Mouse (Mus musculus) left cerebral cortex, postnatal 10 days (tissue): ENCODE measurements around the gene Ilk. TPM values are rescaled to one million over a fixed set of nuclear protein-coding genes. Genes with fewer than 3 reads are reported as not detected.
"Not testable (repeated sequence)": the region's sequence is repeated elsewhere in the genome, so short reads cannot be mapped to it uniquely, and the experiment has no call there.

ENCODE experiments used
- DNase-seq, 2 experiments: peaks; one replicate each; pipeline ENCODE4 v3.0.0; 2021 to 2022; ENCODE audit warnings: low spot score in 2 of 2, mixed read lengths in 1 of 2; ENCODE audit errors: extremely low spot score in 1 of 2
- intact Hi-C: fragments of 180-260 bp; cut with DNase I; formaldehyde crosslinking; loops from one replicate; pipeline ENCODE4 v1.15.1; 2025
- total RNA-seq, 2 experiments: library from RNA; stranded (reverse); gene quantifications; 2 replicates each; pipeline ENCODE4 v1.2.3; 2021

Ilk gene
- total RNA-seq, 2 experiments from 2014 or later = 97.7 to 117 TPM

GRCm38 (mm10) chr7:105740089-105740795 lies 3.9 kb downstream of the Ilk start:
- DNase-seq = no peak
- intact Hi-C loops = loop anchor here (10.0 kb wide), 1 partner anchor 185 kb away; the partner anchor contains the start of gene Smpd1

- no peak for DNase-seq
- intact Hi-C loops = loop anchor here (10.0 kb wide), 1 partner anchor 186 kb away; the partner anchor contains the start of gene Smpd1
These were observed 4.5 kb downstream of the Ilk start for GRCm38 (mm10) chr7:105740851-105741250.

GRCm38 (mm10) chr7:105741978-105742377 lies 5.6 kb downstream of the Ilk start:
- DNase-seq = no peak
- intact Hi-C loops = loop anchor here (10.0 kb wide), 1 partner anchor 187 kb away; the partner anchor contains the start of gene Smpd1

- intact Hi-C loops = loop anchor here (10.0 kb wide), 1 partner anchor 188 kb away; the partner anchor contains the start of gene Smpd1
- DNase-seq = not testable (repeated sequence)
These were observed 6.3 kb downstream of the Ilk start for GRCm38 (mm10) chr7:105742539-105743215.

- intact Hi-C loops = loop anchor here (10.0 kb wide), 1 partner anchor 189 kb away; the partner anchor contains the start of gene Smpd1
- DNase-seq = not testable (repeated sequence)
These were observed 7.0 kb downstream of the Ilk start for GRCm38 (mm10) chr7:105743246-105743925.

GRCm38 (mm10) chr7:105743926-105744590 lies 7.7 kb downstream of the Ilk start, which contains the start of gene Taf10:
Gene Taf10, minus strand, starts transcription at chr7:105744361.
- intact Hi-C loops = loop anchor here (10.0 kb wide), 1 partner anchor 189 kb away; the partner anchor contains the start of gene Smpd1
- peak; percentile 82 to 92 for DNase-seq

- no peak for DNase-seq
- intact Hi-C loops = loop anchor here (10.0 kb wide), 1 partner anchor 193 kb away; the partner anchor contains the start of gene Smpd1
These were observed 11.4 kb downstream of the Ilk start for GRCm38 (mm10) chr7:105747776-105748175.

GRCm38 (mm10) chr7:105751491-105752433 lies 15.4 kb downstream of the Ilk start, which contains the start of gene Tpp1:
Gene Tpp1, minus strand, starts transcription at chr7:105752235.
- DNase-seq = peak; percentile 93 to 94
- intact Hi-C loops = no loop called here

- intact Hi-C loops = no loop called here
- no peak for DNase-seq
These were observed 16.3 kb downstream of the Ilk start for GRCm38 (mm10) chr7:105752716-105753115.

- intact Hi-C loops = no loop called here
- DNase-seq = no peak
These were observed 16.9 kb downstream of the Ilk start for GRCm38 (mm10) chr7:105753281-105753680.

GRCm38 (mm10) chr7:105761813-105762484 lies 25.6 kb downstream of the Ilk start:
- intact Hi-C loops = no loop called here

GRCm38 (mm10) chr7:105762517-105763270 lies 26.3 kb downstream of the Ilk start:
- no peak for DNase-seq
- intact Hi-C loops = no loop called here

More at GRCm38 (mm10) chr7:105761813-105762484, 25.6 kb downstream of the Ilk start:
- no peak for DNase-seq

GRCm38 (mm10) chr7:105764331-105764730 lies 27.9 kb downstream of the Ilk start:
- intact Hi-C loops = no loop called here
- no peak for DNase-seq

GRCm38 (mm10) chr7:105767729-105768165 lies 31.4 kb downstream of the Ilk start:
- peak in 1 of 2 experiments; percentile 39 for DNase-seq
- intact Hi-C loops = no loop called here

GRCm38 (mm10) chr7:105769959-105770358 lies 33.6 kb downstream of the Ilk start:
- intact Hi-C loops = no loop called here
- DNase-seq = no peak

- no peak for DNase-seq
- intact Hi-C loops = no loop called here
These were observed 35.9 kb downstream of the Ilk start for GRCm38 (mm10) chr7:105772331-105772730.
